Mouse (Mus musculus): ENCODE measurements around the gene Dgkq.

Gene Dgkq

GRCm38 (mm10) chr5:108689091-108689490 is 19.6 kb upstream of the Dgkq start:
- no peak for DNase-seq (ENCODE audit: low spot score)

GRCm38 (mm10) chr5:108680871-108681270 is 11.4 kb upstream of the Dgkq start:
- DNase-seq (ENCODE audit: low spot score) = no peak

GRCm38 (mm10) chr5:108679909-108680308 is 10.4 kb upstream of the Dgkq start:
- DNase-seq (ENCODE audit: low spot score) = no peak

- no peak for DNase-seq (ENCODE audit: low spot score)
These were observed 8.9 kb upstream of the Dgkq start for GRCm38 (mm10) chr5:108678296-108678854.

- no peak for DNase-seq (ENCODE audit: low spot score)
These were observed 8.3 kb upstream of the Dgkq start for GRCm38 (mm10) chr5:108677605-108678295.

GRCm38 (mm10) chr5:108676772-108677498 is 7.5 kb upstream of the Dgkq start:
- no peak for DNase-seq (ENCODE audit: low spot score)

- DNase-seq (ENCODE audit: low spot score) = no peak
These were observed 5.9 kb upstream of the Dgkq start, which contains the start of gene Slc26a1 for GRCm38 (mm10) chr5:108675251-108675816. Slc26a1 (minus strand) TSS chr5:108675569.

GRCm38 (mm10) chr5:108674624-108675023 is 5.2 kb upstream of the Dgkq start:
- DNase-seq (ENCODE audit: low spot score) = no peak

GRCm38 (mm10) chr5:108671757-108672156 is 2.3 kb upstream of the Dgkq start:
- DNase-seq (ENCODE audit: low spot score) = no peak

- peak; percentile 76 for DNase-seq (ENCODE audit: low spot score)
These were observed 1.3 kb upstream of the Dgkq start for GRCm38 (mm10) chr5:108670785-108671184.

- DNase-seq (ENCODE audit: low spot score) = no peak
These were observed 514 bp upstream of the Dgkq start for GRCm38 (mm10) chr5:108669986-108670385.

GRCm38 (mm10) chr5:108668387-108668932 is 1.0 kb downstream of the Dgkq start:
- DNase-seq (ENCODE audit: low spot score) = no peak

- DNase-seq (ENCODE audit: low spot score) = no peak
These were observed 2.1 kb downstream of the Dgkq start for GRCm38 (mm10) chr5:108667370-108667769.

GRCm38 (mm10) chr5:108665066-108665465 is 4.4 kb downstream of the Dgkq start:
- DNase-seq (ENCODE audit: low spot score) = no peak

GRCm38 (mm10) chr5:108662772-108663171 is 6.7 kb downstream of the Dgkq start:
- no peak for DNase-seq (ENCODE audit: low spot score)

GRCm38 (mm10) chr5:108660632-108661268 is 8.7 kb downstream of the Dgkq start:
- DNase-seq (ENCODE audit: low spot score) = peak; percentile 63

GRCm38 (mm10) chr5:108659698-108660631 is 9.5 kb downstream of the Dgkq start, which contains the start of gene Idua:
Idua (plus strand) TSS chr5:108660331.
- DNase-seq (ENCODE audit: low spot score) = no peak

- no peak for DNase-seq (ENCODE audit: low spot score)
These were observed 10.9 kb downstream of the Dgkq start for GRCm38 (mm10) chr5:108658611-108659010.

GRCm38 (mm10) chr5:108657406-108657805 is 12.1 kb downstream of the Dgkq start:
- DNase-seq (ENCODE audit: low spot score) = no peak

GRCm38 (mm10) chr5:108655891-108656650 is 13.4 kb downstream of the Dgkq start:
- DNase-seq (ENCODE audit: low spot score) = no peak
